Mouse (Mus musculus) cerebellum, postnatal 14 days (tissue): ENCODE measurements around the gene Rita1.

Experiments used
- DNase-seq, 2 experiments: peaks; one replicate each; pipeline ENCODE4 v3.0.0; 2021; ENCODE audit warnings: mixed read lengths in 2 of 2

Rita1 gene

DNA sequence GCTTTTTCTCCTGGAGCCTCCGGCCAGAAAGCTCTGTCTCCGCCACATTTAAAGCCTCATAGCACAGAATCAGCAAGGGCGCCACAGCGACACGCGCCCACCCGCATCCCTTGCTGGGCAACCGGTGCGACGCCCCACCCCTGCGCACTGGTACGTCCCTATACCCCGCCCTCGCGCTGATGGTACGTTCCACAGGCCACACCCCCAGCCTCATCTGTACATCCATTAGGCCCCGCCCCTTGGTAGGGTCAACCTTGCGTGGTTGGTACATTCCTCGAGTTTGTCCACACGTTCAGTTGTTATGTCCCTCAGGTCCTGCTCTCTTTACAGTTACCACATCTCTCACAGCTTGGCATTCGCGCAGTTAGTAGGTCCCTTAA lies at the start of gene Rita1, which contains the start of gene Ddx54:
TSS of gene Rita1 (minus strand) at position 148 of the 380 bp plus-strand sequence.
TSS of gene Ddx54 (plus strand) at position 298 of the 380 bp plus-strand sequence.
- peak; percentile 99 for DNase-seq

DNA sequence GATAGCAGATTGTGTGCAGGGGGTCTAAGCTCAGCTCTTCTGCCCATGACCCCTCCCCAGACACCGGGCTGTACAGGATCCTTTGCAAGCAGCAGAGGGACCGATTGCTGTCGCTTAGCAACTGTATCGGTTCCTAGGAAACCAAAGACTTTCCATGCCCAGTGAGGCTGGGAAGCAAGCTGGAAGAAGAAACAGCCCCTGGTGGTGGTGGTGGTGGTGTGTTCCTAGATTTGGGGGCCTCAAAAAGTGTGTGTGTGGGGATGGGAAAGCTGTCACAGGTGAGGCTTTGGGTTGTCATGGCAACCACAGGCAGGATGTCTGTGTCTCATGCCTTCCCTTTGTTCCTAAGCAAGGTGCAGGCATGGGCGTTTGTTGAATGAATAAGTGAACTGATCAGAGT lies 48.4 kb upstream of the Rita1 start:
- no peak for DNase-seq

DNA sequence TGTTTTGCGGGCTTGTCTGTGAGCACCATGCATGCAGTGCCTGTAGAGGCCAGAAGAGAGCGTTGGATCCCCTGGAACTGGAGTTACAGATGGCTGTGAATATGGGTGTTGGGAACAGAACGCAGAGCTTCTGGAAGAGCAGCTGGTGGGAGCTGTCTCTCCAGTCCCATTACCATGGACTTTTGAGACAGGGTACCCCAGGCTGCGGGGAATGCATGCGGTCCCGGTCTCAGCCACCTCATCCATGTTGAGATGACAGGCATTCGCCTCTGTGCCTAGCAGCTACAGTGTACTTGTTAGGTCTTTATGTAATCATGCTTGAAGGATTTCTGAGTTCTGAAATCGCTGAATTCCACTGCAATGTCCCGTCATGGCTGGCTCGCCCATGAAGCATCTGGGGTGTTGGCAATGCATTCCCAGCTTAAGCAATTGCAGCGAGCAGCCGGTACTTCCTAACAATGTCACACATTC lies 43.9 kb upstream of the Rita1 start:
- no peak for DNase-seq

DNA sequence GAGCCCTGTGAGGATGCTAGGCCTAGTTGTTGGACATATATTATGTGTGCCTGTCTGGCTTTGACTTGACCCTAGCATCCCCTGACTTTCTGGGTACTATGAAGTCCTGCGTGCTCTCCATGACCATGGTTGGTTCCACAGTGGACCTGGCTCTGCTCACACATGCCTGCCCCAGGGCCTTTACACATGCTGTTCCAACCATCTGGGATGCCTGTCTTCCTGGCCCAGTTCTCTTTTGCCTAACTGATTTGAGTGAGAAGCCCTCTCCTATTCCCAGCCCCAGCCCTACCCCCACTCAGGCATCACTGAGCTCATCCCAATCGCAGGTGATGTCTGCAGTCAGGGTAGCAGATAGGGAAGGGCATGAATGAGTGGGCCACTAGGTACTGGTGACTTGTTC lies 41.5 kb upstream of the Rita1 start:
- peak; percentile 51 to 56 for DNase-seq

DNA sequence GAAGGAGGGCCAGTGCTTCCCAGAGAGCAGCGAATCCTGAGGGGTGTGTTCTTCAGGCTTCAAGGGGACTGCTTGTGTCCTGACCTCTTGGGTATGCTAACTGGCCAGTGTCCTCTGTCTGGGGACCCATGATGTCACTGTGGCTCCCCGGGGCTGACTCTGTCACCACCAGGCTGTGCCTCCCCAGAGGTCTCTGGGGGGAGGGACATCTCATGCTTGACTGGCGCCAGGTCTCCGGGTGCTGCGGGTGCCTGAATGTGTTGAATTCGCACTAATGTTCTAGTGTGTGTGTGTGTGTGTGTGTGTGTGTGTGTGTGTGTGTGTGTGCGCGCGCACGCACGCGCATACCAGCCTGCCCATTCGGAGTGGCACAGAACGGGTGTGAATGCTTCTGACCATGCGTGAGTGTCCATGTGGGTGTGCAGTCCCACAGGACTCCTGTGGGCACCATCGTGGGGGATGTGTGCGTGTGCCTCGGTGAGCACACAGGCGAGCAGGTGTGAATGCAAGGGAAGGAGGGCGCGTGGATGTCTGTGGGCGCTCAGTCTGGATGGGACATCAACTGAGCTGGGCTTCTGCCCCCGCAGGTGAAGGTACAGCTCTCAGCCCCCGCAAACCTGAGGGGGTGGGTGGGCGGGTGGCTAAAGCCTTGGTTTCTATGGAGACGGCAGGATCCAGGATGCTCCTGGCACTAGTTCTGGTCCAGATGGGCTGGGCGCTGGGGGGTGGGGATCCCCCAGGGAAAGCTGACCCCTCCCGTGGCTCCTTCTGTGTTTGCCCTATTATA lies 40.7 kb upstream of the Rita1 start:
- peak; percentile 58 to 60 for DNase-seq

DNA sequence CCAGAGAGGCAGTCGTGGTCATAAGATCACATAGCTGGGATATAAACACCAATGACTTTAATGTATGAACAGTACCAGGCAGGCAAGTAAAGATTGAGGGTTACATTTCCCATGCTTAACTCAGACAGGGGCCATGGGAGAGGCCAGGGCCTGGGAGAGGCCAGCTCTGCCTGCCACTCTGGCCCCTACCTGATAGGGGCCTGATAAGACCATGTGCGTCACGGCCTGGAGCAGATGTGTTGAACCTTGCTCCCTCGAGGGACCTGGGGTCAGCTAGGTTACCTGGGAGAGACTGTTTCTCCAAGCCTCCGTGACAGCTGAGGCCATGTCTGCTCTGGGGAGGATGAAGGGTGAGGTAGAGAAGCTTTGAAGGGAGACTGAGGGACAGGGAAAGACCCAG lies 38.8 kb upstream of the Rita1 start:
- no peak for DNase-seq

DNA sequence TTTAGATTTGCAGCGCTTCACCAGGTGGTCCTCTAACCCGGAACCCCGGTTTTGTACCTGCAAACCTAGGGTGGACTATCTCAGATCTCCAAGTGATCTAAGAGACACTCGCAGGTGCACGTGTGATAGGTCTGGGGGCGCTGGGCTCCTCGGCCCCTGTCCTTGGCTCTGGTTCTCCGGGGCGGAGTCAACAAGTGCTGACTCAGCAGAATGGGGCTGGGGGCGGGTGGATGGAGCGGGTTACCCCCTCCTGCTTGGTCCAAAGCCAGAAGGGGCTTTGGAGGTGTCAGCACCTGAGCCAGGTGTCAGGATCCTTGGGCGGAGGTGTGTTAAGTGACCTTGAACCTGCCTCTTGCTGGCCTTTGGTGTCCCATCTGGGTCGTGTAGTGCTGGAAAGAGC lies 37.5 kb upstream of the Rita1 start:
- DNase-seq = peak in 1 of 2 experiments; percentile 42

DNA sequence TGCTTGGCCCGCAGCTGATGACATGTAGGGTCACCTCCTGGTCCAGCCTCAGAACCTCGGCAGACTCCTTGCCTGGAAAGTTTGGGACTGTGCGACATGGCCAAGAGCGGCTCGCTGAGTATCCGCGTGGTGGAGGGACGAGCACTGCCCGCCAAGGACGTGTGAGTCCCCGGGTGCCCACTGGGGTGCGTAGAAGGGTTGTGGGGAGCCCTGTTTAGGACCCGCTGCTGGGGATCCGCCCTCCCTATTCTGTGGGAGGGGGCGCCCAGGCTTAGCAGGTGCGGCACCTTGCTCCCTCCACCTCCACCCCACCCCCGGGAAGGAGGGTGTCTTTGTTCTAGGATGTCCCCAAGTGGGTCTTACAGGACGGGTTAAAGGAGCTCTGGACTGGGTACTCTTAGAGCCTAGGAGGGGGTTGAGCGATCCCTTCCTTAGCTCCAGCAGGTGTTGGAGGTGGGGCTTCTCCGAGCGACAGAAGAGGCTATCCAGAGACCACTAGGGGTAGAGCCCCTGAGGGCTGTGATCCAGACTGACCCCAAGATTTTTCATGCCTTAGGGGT lies 37.1 kb upstream of the Rita1 start:
- peak in 1 of 2 experiments; percentile 35 for DNase-seq

DNA sequence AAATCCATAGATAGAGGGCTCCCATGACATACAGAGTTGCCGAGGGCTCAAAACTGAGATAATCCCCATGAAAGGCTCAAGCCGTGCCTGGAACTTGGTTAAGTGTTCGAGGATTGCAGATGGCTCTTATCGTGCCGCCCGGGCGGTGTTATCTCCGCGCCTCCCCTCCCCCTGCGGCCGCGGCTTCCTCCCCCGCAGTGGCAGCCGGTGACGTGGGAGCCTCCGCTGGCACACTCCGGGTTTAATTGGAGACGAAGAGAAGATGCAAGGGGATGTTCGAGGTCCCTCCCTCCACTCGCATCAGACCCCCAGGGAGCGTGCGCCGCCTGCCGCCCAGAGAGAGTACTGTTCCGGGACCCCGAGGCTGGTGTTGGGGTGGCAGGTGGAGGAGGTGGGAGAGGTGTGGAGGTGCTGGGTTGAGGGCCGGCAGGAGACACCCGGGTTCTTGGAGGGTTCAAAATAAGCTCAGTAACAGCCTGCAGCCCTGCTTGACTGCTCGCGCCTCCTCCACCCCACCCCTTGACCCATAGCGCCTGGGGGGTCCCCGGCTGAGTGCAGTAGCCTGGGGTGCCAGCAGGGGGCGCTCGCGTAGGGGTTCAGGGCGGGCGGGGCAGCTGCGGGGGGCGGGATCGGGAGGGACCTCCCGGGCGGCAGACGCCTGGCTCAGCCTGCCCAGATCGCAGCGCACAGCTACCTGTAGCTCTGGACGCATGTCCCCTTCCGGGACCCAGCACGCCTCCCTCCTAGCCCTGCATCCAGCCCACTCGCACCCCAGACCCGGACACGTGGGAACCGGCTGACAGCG lies 36.4 kb upstream of the Rita1 start, which contains the start of gene Rasal1:
TSS of gene Rasal1 (plus strand) at position 244 of the 805 bp plus-strand sequence.
- DNase-seq = peak; percentile 63 to 75

DNA sequence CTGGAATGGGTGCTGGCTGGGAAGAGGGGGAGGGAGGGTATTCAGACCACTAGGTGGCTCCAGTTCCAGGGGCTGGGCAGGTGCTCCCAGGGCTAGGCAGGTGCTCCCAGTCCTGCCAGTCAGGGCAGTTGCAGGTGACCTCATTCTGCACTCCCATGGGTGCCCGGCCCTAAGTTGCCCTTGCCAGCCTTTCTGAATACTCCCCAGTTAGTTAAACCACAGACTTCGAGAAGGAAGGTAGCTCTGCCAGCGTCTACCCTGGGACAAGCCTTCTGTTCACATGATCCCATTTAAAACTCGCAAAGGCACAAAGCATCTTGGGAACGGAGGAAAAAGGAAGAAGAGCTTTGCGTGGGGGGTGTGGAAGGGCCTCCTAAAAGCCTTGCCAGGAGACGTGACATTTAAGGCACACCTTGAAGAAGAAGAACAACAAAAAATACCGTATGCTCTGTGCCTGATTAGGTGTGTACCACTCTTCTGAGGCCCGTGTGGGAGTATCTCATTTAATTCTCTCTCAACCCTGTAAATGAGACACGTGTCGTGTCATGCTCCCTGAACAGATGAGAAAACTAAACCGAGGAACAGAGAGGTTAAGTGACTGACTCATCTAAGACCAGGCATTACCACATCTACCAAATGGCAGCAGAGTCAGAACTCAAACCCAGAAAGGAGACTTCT lies 35.6 kb upstream of the Rita1 start:
- DNase-seq = peak in 1 of 2 experiments; percentile 22

DNA sequence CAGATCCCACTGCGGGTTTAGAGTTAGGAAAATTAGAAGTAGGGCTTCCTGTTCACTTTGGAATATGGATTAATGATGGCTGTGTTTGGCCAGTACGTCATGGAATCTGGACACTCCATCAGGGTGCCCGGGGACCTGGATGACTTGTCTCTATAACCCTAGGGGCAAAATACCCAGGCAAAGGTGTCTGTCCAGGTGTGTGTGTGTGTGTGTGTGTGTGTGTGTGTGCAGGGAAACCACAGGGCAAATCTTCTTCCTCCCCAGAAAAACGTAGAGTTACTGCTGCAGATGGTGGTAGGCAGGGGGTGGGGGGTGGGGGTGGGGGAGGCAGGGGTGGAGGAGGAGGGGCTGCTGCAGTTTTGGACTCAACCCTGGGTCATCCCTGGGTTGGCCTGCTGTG lies 35.0 kb upstream of the Rita1 start:
- no peak for DNase-seq

DNA sequence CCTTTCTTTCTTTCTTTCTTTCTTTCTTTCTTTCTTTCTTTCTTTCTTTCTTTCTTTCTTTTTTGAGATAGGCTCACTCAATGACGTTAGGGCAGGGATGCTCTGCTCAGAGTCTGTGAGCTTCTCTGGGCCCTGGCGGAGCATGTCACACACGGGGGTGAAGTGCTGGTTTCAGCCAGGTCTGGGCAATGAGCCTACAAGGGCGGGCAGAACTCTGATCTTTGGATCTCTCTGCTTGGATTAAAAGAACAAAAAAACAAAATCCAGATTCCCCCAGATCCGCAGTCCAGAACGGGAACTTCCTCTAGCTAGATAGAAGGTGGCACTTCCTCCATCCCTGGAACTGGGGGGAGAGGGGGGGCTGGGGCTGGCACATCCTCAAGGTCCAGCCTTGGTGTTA lies 33.5 kb upstream of the Rita1 start:
- DNase-seq = peak; percentile 66 to 70

DNA sequence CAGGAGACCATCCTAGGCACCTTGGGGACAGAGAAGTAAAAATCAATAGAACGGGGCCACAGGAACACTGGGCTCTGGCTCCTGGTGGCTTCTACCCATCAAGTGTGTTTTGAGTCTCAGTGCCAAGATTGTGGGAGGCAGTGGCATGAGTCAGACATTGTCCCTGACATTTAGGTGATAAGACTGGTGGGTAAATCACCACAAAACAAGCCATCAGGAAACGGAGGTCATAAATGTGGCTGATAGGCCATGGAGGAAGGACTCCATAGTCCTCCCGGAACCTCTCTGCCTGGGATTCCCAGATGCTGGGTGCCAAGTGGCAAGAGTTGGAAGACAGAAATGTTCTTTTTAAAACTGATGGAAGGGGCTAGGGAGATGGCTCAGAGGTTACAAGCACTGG lies 31.8 kb upstream of the Rita1 start:
- no peak for DNase-seq

DNA sequence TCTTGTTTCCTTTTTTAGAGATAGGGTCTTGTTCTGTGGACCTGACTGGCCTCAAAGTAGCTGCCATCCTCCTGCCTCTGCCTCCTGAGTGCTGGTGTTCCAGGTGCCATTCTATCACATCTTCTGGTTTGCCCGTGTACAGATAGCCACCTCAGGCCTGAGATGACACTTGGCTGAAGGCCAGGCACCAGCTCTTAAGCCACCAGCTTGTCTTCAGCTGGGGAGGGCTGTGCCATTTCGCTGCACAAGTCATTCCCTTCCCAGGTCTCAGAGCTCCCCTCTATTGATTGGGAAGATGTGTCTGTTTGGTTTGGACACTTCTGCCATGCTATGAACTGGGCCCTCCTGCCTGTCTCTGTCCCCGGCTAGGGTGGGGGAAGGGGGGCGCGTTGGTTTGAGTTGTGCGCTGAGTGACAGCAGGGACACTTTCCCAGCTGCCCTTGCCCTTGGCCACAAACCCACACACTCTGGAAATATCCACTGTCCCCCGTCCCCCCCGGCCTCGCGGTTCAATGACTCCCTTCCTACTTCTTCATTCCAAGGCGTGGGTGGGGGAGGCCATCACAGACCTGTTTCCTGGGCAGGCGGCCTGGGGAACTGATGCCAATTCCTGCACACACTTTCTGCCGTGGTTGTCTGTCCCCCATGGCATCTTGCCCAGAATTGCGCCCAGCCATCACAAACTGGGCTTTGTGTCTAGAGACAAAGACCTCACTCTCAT lies 31.1 kb upstream of the Rita1 start:
- DNase-seq = peak; percentile 83 to 84

DNA sequence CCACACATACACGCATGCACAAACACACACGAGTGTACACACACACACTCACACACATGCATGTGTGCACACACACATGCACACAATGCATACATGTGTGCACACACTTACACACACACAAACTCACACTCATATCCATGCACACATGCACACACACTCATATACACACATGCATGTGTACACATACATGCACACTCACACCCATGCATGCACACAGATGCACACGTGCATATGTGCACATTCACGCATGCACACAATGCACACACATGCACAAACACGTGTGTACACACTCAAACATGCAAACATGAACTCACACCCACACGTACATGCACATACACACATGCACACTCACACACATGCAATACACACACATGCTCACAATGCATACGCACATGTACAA lies 27.7 kb upstream of the Rita1 start:
- no peak for DNase-seq

DNA sequence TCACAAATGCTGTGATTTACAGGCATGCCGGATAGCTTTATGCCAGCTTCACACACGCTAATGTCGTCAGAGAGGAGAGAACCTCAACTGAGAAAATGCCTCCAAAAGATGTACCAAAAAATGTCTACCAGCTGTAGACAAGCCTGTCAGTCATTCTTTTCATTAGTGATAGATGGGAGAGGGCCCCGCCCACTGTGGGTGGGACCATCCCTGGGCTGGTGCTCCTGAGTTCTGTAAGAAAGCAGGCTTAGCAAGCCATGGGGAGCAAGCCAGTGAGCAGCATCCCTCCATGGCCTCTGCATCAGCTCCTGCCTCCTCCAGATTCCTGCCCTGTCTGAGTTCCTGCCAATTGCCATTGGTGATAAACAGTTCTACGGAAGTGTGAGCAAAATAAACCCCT lies 23.2 kb upstream of the Rita1 start:
- no peak for DNase-seq

DNA sequence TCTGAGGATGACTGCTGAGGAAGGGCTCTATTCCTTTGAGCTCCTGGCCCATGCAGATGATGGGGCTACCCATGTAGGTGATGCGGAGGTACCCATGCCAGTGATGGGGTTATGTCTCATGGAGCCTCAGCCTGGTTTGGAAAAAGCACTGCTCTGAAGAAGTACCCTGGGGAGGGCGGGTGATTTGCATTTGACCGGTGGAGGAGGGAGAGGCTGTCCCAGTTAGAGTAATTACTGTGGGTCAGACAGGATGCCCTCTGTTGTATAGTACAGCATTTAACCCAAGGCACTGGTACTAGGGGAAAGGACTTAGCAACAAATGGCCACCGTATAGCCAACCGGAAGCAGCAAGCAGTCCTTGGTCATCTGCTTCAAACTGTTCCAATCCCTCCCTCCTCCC lies 22.5 kb upstream of the Rita1 start:
- no peak for DNase-seq

DNA sequence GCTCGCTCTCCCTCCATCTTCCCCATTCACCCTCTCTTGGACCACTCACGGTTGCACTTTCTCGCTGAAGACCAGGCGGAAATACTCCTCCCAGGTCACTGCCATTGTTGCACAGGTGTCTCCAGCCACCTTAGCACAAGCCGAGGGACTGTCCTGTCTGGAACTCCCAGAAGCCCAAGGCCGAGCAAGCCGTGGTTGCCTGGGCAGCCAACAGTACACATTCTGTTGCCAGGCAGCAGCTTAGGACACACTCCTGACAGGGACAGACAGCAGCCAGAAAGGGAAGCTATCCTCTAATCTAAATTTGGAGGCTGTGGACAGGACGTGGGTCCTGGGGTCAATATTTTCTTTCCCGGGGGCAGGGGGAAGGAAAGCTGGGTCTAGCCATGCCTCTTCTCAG lies 21.7 kb upstream of the Rita1 start, which contains the start of gene Cfap73:
TSS of gene Cfap73 (minus strand) at position 105 of the 400 bp plus-strand sequence.
- no peak for DNase-seq

DNA sequence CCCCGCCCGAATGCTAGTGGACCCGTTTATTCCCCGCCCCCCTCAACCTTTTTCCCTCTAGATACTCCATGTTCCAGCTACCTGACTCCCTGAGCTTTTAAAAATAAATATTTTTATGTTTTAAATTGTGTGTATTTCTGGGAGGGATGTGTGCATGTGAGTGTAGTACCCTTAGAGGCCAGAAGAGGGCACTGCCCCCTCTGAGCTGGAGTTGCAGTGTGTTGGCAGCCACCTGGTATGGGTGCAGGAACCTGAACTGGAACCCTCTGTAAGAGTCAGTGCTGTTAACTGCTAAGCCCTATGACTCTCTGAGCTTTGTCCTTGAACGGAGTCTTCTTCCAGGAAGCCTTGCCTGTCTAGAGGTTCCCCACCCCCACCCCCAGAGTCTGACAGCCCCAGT lies 19.5 kb upstream of the Rita1 start:
- DNase-seq = no peak

DNA sequence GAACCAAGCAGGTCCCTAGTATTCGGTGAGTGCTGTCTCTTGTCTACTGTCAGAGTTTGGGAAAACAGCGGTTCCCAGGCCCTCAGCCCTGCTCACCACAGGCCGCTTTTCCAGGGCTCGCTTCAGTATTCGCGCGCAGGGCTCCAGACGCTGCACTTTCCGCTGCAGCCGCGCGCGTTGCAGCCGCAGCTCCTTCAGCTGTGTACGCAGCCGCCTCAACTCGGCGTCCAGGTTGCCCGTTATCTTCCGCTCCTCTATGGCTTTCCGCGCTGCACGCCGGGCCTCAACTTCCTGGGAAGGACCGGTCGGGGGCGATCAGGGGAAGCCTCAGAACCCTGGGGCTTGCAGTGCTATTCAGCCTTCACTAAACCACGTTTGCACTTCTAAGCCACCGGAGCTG lies 18.7 kb upstream of the Rita1 start:
- DNase-seq = no peak

DNA sequence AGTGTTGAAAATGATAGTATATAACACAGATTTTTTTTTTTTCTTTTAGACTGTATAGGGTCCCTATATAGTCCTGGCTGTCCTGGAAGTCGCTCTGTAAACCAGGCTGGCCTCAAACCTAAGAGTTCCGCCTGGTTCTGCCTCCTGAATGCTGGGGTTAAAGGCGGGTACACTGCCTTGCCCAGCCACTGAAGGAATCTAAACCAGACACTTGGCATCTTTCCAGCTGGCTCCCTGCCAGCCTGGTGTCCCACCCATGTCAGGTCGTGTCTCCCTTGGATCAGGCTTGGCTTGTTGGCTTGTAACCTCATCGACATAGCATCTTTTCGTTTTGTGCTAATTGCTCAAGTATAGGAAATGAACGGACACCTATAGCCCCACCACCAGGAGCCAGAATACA lies 16.2 kb upstream of the Rita1 start:
- peak in 1 of 2 experiments; percentile 71 for DNase-seq
